Mouse (Mus musculus) cerebellum, adult 18-20 months (tissue): Measurements from ENCODE around the gene Zfp1.

ENCODE experiments used
- DNase-seq, 2 experiments: peaks; one replicate each; pipeline ENCODE4 v3.0.0; 2021

Zfp1 gene

DNA sequence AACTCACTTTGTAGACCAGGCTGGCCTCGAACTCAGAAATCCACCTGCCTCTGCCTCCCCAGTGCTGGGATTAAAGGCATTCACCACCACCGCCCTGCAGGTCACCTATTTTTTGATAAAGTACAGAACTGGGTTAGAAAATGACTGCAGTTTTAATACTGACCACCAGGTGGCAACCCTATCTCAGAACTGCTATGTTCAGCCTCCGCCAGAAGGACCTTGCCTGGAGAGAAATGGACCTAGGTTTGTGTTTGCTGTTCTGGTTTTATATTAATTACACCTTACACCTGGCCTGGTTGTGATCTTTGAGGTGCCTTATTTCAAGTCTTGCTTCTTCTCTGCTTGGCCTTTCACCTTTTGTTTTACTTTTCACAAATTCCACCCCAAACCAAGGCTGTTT is 34.9 kb downstream of the Zfp1 start:
- peak; percentile 72 to 76 for DNase-seq

DNA sequence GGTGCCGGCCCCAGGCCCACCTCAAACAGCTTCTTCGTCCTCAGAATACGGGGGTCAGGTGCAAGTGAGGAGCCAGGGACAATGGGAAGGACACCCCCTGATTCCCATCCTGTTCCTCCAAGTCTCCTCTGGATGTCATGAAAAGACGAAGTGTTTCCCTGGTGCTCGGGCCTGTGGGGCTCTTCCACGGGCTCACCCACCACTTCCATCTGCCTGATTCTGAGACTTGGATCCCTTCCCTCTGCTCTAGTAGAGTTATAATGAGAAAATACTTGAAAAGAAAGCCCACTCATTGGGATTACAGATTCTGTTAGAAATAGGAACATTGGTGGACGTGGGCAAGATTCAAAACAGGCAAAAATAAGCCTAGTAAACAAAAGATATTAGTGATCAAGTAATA is 35.6 kb downstream of the Zfp1 start:
- DNase-seq, result no peak

DNA sequence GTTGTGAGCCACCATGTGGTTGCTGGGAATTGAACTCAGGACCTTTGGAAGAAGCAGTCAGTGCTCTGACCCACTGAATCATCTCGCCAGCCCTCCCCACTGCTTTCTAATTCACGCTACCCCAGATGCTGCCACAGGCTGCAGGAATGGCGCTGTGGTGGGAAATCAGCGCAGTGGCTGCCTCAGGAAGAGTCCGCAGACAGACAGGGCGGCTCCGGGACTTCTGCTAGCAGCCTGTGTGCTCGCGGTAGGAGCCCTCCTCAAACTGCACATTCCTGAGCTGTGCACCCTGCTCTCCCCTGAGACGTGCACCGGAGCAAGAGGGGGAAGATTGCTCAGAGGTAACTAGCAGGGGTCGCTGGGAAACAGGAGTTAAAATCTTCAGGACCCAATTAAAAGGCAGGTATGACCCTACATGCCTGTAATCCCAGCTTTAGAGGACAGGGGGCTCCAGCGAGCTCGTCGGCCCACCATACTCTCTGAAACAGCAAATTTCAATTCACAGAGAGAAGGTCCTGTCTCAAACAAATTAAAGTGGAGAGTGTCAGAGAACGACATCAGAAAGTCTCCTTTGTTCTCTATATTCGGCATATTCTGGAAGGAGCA is 37.3 kb downstream of the Zfp1 start:
- no peak for DNase-seq

DNA sequence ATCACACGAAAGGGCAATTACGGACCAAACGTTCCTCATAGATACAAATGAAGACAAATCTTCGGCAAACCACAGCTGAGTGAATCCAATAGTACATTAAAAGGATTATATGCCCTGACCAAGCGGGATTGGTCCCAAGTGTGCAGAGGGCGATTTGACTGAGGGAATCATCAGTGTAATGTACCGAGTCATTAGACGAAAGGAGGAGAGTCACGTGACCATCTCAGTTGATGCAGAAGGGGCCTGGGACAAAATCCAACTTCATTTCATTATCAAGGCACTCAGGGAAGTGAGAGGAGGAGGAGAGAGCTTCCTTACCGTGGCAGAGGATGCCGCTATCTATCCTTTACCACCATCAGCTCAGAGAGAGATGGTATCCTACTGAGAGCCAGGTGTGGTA is 38.0 kb downstream of the Zfp1 start:
- no peak for DNase-seq

DNA sequence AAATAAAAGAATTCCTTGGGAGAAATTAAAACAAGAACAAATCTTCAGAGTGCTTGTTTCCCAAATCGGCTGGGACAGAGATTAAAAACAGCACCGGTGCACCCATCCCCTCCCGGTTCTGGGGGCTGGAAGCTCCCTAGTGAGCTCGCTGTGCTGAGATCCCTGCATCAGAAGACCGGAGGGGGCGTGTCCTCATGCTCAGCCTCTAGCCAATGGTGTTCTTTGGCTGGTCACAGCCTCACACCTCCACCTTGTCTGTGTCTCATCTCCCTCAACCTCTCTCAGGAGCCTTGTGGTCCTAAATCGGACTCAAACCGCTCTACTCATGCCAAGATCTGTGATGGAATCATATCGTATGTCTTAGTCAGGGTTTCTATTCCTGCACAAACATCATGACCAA is 39.3 kb downstream of the Zfp1 start:
- DNase-seq, result no peak

DNA sequence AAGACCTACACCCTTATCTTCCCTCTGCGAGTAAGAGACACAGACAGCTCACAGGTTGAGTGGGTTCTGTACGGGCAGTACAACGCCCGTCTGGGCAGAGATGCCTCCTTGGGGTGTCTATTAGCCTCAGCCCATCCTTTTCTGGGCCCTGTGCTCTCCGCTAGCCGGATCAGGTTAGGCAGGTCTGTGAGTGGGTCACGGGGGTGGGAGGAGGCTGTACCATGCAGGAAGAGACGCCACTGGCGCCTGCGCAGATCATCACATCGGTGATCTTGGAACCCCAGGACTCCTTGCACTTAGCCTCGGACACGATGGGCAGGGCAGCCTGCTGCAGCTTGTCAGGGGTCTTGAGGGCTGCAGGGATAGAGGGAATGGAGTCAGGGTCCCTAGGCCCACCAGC is 43.7 kb downstream of the Zfp1 start:
- DNase-seq, result no peak

DNA sequence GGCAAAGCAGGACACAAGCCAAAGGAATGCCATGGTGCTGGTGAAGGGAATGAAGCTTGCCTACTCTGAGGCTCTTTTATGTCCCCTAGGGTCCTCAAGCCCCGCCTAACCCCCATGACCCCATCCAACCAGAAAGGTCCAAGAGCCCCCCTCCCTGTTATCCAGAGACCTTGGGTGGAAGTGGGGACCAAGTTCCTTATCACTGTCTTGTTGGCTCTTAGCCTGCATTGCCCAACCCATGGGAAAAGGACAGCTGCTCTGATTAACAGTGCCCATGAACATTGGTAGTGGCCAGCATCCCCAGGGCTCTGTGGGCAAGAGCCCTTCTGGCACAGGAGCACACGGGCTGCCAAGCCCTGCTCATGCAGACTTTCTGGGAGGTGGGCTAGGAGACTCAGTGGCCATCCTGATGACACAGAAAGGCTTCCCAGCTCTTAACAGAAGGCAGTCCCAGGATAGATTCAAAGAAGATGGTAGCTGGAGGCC is 47.8 kb downstream of the Zfp1 start, which contains the start of gene Ctrb1:
Gene Ctrb1 (minus strand): TSS at position 51 of the 486 bp plus-strand sequence.
- no peak for DNase-seq

DNA sequence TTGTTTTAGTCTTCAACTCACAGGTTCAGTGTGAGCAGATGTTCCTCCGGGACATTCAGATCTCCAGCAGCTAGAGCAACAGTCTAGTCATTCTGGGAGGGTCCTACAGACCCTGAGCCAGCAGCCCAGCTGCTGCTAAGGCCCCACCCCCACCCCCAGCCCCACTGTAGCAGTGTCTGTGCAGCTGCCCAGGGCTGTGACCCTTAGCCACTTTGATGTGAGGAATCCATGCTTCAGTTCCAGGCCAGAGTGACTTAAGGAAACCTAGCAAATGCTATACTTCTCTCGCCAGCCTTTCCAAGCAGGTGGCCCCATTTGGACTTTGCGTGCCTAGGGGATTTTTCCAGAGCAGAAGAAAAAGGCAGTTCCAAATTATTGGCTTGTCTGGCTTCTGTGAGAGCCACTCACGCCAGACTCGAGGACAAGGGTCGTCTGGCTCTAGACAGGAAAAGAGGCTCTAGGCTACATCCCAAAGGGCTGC is 50.1 kb downstream of the Zfp1 start:
- no peak for DNase-seq

DNA sequence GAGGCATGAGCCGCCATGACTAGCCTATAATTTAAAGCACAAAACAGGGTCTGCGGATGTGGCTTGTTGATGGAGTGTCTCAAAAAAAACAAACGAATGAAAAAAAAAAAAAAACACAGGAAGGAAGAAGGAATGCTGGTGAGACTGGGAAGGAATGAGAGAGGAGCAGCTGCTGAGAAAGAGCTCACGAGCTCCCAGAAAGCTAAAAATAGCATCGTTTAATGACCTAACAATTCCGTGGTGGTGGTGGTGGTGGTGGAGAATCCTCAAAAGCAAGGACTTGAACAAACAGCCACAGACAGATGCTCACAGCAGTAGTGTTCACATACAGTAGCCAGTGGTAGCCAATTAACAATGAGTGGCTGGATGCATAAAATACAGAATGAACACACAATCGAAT is 52.2 kb downstream of the Zfp1 start:
- DNase-seq, result no peak

DNA sequence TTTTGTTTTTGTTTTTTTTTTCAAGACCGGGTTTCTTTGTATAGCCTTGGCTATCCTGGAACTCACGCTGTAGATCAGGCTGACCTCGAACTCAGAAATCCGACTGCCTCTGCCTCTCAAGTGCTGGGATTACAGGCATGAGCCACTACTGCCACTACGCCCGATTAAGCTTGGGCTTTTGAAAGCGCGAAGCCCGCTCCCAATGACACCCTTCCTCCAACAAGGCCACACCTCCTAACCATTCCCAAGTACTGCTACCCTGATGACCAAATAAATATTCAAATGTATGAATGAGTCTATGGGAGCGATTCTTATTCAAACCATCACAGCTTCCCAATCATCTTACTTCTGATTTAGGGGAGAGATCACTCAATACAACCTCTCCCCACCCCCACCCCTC is 54.5 kb downstream of the Zfp1 start:
- no peak for DNase-seq

DNA sequence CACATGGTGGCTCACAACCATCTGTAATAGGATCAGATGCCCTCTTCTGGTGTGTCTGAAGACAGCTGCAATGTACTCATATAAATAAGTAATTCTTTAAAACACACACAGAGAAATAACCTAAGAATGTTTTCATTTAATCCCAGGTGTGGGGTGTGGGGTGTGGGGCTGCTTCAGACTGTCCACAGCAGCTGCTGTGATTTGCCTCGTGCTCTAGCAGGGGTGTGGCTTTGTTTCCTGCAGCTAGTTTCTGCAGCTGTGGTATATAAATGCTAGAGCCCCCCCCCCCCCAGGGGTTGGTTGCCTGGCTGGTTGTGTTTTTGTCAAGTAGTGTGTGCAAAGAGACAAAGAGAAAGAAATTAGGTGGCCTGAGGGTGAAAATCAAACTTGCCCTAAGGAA is 55.8 kb downstream of the Zfp1 start:
- no peak for DNase-seq

DNA sequence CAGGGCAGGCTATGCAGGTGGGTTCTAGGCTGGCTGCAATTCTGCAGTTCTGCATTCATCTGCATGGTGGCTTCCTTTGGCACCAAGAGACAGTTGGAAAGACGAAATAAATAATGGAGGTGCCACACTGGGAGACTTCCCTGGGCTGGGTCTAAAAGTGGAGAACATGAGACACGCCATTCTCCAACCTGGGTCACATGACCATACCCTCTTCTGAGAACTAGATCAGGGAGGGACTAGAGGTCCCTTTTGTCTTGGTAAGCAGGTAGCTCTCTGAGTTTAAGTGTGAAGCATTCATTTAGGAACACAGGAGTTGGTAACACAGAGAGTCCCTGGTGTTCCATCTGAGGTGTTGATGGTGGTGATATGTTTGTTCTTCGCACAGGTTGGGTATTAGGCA is 57.0 kb downstream of the Zfp1 start:
- no peak for DNase-seq

DNA sequence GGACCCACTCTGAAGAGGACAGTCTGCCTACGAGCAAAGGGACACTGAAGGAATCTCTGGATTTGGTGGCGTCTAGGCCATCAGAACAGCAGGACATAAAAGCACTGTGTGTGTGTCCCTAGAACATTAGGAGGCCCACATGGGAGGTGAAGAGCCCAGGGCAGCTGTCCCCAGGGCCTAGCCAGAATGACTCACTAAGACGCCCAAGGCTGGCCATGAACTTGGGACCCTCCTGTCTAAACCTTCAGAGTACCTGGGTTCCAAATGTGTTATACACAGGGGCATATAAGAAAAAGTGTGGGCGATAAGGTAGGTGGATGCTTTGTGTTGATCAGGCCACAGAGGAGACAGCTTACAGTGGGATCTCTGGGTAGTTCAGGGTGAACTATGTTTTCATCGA is 57.5 kb downstream of the Zfp1 start:
- DNase-seq, result no peak

DNA sequence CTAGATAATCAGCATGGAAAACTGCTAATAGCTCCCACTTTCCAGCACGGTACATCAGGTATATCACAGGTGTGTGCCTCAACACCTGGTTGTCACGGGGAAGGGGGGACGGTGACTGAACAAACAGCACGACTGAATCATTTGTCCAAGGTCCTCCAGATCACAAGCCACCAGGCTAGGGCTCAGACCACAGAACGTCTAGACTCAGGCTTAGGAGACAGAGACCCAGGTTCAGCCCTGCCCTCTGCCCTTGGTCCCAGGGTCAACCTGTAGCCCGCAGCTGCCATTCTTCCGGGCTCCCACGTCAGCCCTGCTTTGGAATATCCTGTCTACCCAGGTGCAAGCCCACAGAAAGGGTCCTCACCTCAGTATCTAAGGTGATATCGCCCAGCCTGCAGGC is 58.2 kb downstream of the Zfp1 start:
- DNase-seq, result no peak

DNA sequence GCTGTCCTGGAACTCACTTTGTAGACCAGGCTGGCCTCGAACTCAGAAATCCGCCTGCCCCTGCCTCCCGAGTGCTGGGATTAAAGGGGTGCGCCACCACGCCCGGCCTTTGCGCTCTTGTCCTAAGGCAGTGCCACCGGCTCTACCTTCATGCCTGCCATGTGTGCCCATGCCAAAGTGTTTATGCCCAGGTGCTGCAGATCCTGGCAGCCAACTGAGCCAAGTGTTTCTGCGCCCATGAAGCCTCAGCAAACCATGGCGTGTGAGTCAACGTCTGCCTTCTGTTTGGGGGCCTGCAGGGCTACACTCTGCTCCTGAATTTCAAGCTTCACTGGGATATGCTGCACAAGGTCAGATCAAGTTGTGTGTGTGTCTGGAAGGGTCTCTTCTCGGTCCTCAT is 61.4 kb downstream of the Zfp1 start:
- peak in 1 of 2 experiments; percentile 61 for DNase-seq

DNA sequence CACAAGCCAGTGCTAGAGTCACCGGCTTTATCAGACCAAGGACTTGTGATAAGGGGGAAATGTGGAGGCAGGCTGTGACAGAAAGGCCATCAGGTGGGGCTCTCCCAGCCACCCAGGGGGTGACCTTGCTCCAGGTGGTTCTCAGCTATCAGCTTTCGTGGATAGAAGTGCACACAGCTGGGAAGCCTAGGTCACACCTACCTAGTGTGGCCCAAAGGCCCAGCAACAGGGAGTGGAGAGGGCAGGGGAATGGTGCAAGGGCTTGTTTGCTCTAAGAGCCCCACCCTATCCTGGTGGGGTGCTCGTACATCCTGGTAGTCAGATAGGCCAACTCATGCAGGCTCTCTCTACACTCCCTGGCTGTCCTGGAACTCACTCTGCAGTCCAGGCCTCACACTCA is 62.0 kb downstream of the Zfp1 start:
- DNase-seq, result no peak

DNA sequence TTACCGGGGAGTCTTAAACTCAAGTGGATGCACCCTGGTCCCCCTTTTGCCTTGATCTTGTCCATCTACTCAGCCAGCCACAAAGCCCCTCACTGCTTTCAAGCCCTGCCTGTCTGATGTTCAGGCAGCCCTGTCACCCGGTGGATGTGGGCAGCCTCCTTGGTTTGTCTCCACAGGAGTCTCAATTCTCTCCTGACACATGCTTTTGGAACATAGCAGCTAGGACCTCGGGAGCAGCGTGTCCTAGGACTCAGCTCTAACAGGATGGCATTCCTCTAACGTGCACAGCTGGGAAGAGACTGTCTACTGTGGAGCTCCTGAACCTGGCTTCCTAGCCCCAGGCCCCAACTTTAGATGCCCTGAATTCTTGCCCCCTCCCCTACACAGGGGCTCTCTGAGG is 62.5 kb downstream of the Zfp1 start:
- DNase-seq, result no peak

DNA sequence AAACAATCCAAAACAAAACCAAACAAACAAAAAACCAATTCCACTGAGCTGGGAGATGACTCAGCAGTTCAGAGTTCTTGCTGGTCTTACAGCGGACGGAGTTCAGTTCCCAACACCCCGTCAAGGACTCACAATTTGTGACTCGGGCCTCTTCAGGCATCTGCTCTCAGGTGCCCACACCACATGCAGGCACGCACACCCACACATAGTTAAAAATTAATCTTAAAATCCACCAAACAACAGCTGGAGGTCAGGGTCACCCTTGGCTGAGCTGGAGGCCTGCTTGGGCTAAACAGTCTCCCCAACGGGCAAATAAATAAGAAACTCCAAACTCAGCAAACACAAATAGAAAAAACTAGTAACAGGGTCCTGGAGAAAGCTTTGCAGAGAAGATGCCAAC is 65.1 kb downstream of the Zfp1 start:
- DNase-seq, result no peak

DNA sequence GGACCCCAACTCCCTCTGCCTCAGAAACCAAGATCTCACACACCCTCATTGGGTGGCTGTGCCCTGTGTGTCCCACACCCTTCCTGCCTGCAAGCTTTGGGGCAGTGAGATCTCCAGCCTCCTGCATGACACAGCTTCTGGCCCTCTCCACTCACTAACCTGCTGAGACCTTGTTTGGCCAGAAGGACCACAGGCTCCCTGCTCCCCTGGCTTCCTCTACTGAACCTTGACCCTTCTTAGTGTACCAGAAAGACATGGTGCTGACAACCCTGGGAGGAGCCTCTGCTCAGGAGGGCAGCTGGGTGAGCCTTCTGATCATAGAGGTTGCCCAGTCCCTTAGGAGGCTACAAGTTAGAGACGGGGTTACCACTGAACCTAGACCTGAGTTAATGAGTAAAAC is 66.0 kb downstream of the Zfp1 start:
- DNase-seq, result no peak

DNA sequence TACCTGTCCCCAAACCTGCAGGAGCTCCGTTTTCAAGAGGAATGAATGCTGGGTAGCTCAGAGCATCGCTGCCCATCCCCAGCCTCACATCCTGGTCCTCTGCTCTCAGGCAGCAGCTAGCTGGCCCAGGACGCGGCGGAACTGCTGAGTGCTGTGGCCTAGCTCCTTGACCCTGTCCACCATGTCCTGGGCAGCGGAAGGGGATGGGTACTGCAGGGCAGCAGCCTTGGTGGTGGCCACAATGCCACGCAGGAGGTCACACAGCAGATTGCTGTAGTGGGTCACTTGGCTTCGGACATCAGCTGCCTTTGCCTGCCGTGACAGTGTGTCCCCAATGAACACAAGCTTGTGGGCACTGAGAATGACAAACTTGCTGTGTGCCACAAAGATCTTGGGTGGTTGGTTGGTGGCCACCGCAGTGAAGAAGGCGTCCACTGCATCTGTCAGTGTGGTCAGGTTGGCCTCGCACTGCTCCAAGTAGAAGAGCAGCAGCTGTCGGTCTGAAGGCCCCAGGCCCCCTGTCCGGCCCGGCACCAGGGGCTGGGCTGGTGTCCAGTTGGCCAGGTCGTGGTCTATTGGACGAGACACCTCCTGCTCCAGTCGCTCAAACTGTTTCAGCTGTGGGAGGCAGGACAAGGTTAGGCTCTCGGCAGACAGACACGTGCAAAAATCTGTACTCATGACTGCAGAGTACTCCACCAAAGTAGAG is 67.7 kb downstream of the Zfp1 start:
- DNase-seq, result no peak

DNA sequence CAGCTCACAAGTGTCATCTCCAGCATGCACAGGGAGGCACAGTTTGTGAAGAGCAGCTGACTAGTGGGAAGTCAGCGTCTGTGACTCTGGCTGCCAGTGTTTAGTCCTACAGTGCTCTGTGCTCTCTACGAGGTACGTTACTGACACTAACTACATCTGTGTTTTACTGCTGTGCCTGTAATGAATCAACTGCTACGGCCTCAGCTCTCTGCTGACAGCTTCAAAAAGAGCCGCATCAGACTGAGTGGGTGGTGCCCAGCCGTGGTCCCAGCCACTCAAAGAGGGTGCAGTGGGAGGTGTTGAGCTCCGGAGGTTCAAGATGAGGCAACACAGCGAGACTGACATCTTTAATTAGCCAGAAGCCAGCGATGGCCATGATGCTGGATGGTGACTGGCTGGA is 68.9 kb downstream of the Zfp1 start:
- DNase-seq, result no peak

DNA sequence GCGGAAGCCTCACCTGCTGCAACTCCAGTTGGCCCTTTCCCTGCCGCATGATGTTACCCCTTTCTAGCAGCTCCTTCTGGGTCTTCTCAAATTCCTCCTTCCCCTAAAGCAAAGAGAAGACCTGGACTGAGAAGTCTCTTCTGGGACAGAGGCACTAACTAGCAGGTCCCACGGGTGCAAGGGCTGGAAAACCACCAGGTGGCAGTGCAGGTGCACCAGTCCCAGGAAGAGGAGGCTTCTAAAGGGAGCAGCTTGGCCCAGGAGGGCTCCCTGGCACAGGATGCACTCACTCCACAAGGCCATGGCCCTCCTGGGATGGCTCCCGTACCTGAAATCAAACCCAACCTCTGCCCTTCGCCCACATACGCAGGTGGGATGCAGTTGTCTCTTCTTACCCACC is 69.4 kb downstream of the Zfp1 start:
- DNase-seq, result peak; percentile 93 to 94

DNA sequence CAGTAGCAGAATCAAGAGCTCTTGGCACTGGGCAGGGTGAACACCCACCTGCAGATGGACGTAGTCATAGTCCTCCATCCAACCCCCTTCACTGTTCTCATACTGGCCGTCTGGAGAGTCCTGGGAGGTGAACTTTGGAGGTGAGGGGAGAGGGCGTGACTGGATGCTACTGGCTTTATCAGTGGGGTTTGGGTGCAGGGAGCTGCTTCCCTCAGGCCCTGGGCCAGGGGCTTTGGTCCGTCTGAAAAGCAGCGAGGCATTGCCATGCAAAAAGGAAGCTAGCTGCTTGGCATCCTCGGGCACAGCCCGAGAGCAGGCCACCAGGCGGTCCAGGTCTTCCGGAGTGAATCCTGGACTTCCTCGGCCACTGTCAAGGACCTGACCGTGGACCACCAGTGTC is 70.1 kb downstream of the Zfp1 start:
- DNase-seq, result peak in 1 of 2 experiments; percentile 41

DNA sequence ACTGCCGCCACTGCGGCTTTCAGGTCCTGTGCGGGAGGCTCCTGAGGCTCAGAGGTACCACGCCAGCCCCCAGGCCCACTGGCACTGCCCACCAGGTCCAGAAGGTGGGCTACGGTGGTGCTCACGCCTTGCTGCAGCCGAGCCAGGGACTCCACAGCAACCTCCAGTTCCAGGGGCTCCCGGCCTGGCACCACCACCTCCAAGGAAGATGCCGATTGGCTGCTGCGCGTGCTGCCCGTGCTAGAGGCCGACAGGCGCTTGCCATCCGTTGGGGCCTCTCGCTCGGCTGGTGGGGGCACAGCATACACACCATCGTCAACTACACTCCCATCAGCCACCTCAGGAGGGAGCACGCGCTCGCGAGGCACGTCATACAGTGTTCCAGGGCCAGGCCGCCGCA is 70.6 kb downstream of the Zfp1 start:
- DNase-seq, result peak in 1 of 2 experiments; percentile 42

DNA sequence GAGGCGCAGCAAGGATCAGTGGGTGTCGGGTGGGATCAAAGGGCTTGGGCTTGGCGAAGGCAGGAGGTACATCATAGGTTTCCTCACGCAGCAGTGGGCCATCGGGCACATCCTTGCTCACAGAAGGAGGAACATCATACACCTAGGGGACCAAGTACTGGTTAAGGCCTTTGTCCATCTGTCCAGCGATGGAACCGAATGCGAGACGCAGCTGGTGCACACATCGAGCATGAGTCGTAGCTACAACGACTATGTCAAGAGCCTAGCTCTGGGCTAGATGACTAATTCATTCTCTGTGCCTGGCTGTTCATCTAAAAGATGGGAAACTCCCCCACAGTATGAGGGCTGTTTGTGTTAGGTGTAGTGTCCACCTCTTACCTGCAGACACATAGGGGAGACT is 71.1 kb downstream of the Zfp1 start:
- DNase-seq, result no peak
